Comparison of ENCODE assay signal across 10 mouse cellular contexts in genomic region chr2:167800648-167801245, GRCm38 (mm10).
DNase-seq lines count a peak whose midpoint lies in the region; ATAC-seq lines count a peak whose summit lies in the region.
"Had no signal": no experiment of that assay in that cellular context is flagged by ENCODE, and none has a peak within 500 bp of the region (broad histone marks: within the 10 kb centered on the region; RNA-seq: fewer than 3 reads in every experiment).

No protein-coding gene starts in this region.

- no peak for DNase-seq in heart, embryonic 10.5 days (ENCODE audit: low spot score)
- no peak for DNase-seq in heart, postnatal 14 days
- no peak for DNase-seq in lung, postnatal 4 days
- DNase-seq in frontal cortex, adult 2 months (ENCODE audit: extremely low spot score in 1 of 2, low spot score in 1 of 2) = no peak
- no peak for DNase-seq in urinary bladder, postnatal 36 days (ENCODE audit: low spot score in 2 of 2)
- DNase-seq: cerebellum, adult 9-10 months; right cerebral cortex, adult 18-20 months had no signal

- intact Hi-C loops in heart, postnatal 14 days (cut with DNase I) = no loop called here

- no peak overlapping the region for H3K4me3 ChIP-seq in heart, embryonic 10.5 days
- H3K4me3 ChIP-seq in lung, embryonic 16.5 days (ENCODE audit: low read length) = no peak overlapping the region
- H3K4me3 ChIP-seq in heart, embryonic 15.5 days = no peak overlapping the region
- H3K4me3 ChIP-seq in stomach, embryonic 14.5 days (ENCODE audit: low read depth, low read length) = no peak overlapping the region

- WGBS in heart, embryonic 10.5 days = 59% methylated on average over 11 of the region's 11 CpGs
- 42% methylated on average over 11 of the region's 11 CpGs for WGBS in lung, embryonic 16.5 days
- 49% methylated on average over 11 of the region's 11 CpGs for WGBS in heart, embryonic 15.5 days
- 58% methylated on average over 11 of the region's 11 CpGs for WGBS in stomach, embryonic 14.5 days

- peak overlapping the region; percentile 90 for H3K27ac ChIP-seq in heart, embryonic 10.5 days
- H3K27ac ChIP-seq in lung, embryonic 16.5 days (ENCODE audit: low read length) = peak overlapping the region; percentile 75
- peak overlapping the region; percentile 80 for H3K27ac ChIP-seq in heart, embryonic 15.5 days
- peak overlapping the region; percentile 55; the same call in 1 of the 2 replicates for H3K27ac ChIP-seq in stomach, embryonic 14.5 days (ENCODE audit: low read length)

- H3K4me2 ChIP-seq in lung, embryonic 16.5 days (ENCODE audit: low read depth, low read length) = no peak overlapping the region
- H3K4me2 ChIP-seq in heart, embryonic 15.5 days = no peak overlapping the region
- no peak overlapping the region for H3K4me2 ChIP-seq in stomach, embryonic 14.5 days (replicated peaks; ENCODE audit: low read depth, low read length)

- no peaks in the 10 kb centered on the region for H3K27me3 ChIP-seq in heart, embryonic 10.5 days (ENCODE audit: insufficient read depth, poor library complexity, severe bottlenecking)
- H3K27me3 ChIP-seq in lung, embryonic 16.5 days (ENCODE audit: control insufficient read depth, insufficient read depth, low read depth, low read length) = no peaks in the 10 kb centered on the region
- H3K27me3 ChIP-seq in heart, embryonic 15.5 days = no peaks in the 10 kb centered on the region
- no peaks in the 10 kb centered on the region for H3K27me3 ChIP-seq in stomach, embryonic 14.5 days (ENCODE audit: control insufficient read depth, insufficient read depth, low read length)

- H3K36me3 ChIP-seq in heart, embryonic 10.5 days = no peaks in the 10 kb centered on the region
- no peaks in the 10 kb centered on the region for H3K36me3 ChIP-seq in lung, embryonic 16.5 days (ENCODE audit: control insufficient read depth, insufficient read depth, low read length)
- no peaks in the 10 kb centered on the region for H3K36me3 ChIP-seq in heart, embryonic 15.5 days
- no peaks in the 10 kb centered on the region for H3K36me3 ChIP-seq in stomach, embryonic 14.5 days (ENCODE audit: control insufficient read depth, insufficient read depth, low read length)

- peak; percentile 35; the same call in 1 of the 2 replicates for ATAC-seq in lung, embryonic 16.5 days (ENCODE audit: low read depth)
- ATAC-seq in heart, embryonic 15.5 days (replicated peaks; ENCODE audit: insufficient number of reproducible peaks, insufficient read depth, low FRiP score, low read depth) = peak; percentile 64
- peak; percentile 28; the same call in 1 of the 2 replicates for ATAC-seq in stomach, embryonic 14.5 days (ENCODE audit: insufficient number of reproducible peaks, insufficient read depth, low FRiP score, low read depth)

- peak overlapping the region; percentile 37 for H3K9ac ChIP-seq in lung, embryonic 16.5 days (ENCODE audit: low read length)
- H3K9ac ChIP-seq in heart, embryonic 15.5 days = no peak overlapping the region
- H3K9ac ChIP-seq in stomach, embryonic 14.5 days (replicated peaks; ENCODE audit: low read depth, low read length) = no peak overlapping the region

- H3K9me3 ChIP-seq in heart, embryonic 10.5 days = no peaks in the 10 kb centered on the region
- no peaks in the 10 kb centered on the region for H3K9me3 ChIP-seq in lung, embryonic 16.5 days (ENCODE audit: control insufficient read depth, low read length)
- H3K9me3 ChIP-seq in heart, embryonic 15.5 days (replicated peaks) = no peaks in the 10 kb centered on the region
- no peaks in the 10 kb centered on the region for H3K9me3 ChIP-seq in stomach, embryonic 14.5 days (ENCODE audit: control insufficient read depth, low read depth, low read length)

- peaks cover 59% of the 10 kb centered on the region for H3K4me1 ChIP-seq in heart, embryonic 10.5 days
- peaks cover 12% of the 10 kb centered on the region for H3K4me1 ChIP-seq in lung, embryonic 16.5 days (replicated peaks; ENCODE audit: control insufficient read depth, insufficient read depth, low read length)
- H3K4me1 ChIP-seq in heart, embryonic 15.5 days (replicated peaks) = peaks cover 35% of the 10 kb centered on the region
- H3K4me1 ChIP-seq in stomach, embryonic 14.5 days (ENCODE audit: control insufficient read depth, insufficient read depth, low read length) = peaks cover 34% of the 10 kb centered on the region
